Mouse (Mus musculus) ovary, postnatal 10 days (tissue): Measurements from ENCODE around the gene Polr1b.

Experiments used
- DNase-seq: peaks from one replicate; pipeline ENCODE4 v3.0.0; 2022; ENCODE audit warnings: low spot score

The Polr1b gene

DNA sequence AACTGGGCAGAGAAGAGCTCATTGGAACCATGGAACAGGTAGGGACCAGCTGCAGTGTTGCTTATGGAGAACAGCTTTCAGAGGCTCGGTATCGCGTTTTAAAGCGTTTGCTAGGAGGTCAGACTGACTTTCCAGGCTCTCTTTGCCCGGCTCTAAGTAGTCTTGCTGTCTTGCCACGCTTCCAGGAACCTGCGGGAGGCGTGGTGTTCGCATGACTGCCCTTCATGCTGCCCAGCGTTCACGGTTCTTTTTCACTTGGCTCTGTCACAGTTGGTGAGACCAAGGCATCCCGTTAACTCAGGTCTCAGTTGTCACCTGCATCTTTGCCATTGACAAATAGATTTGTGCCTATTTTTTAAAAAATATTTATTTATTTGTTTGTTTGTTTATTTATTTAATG is 17.3 kb downstream of the Polr1b start:
- DNase-seq = no peak

GRCm38 (mm10) chr2:129121986-129122385 is 21.2 kb downstream of the Polr1b start:
- no peak for DNase-seq

DNA sequence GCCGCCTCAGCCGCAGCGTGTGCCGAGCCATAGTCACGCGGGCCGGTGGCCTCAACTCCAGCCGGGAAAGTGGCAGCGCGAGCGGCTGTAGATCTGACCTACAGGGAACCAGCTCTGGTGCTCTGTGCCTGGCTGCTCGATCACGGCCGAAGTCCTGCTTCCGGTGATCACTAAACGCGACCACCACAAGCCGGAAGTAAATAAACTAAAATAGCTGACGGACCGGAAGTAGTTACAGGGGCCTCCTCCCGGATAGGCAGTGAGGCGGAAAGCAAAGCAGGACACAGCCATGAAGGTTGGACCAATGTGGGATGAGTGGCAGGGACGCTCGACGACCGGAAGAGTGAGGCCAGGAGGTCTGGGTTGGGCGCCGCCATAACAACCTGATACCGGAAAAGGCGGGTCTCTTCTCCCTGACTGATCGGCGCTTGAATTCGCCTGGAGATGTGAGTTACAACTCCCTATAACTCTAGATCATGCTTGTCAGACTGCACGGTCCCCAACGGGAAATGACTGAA is 28.7 kb downstream of the Polr1b start, which contains the start of gene Chchd5:
TSS of gene Chchd5 (plus strand) at position 289 of the 518 bp plus-strand sequence.
- DNase-seq = peak; percentile 69

DNA sequence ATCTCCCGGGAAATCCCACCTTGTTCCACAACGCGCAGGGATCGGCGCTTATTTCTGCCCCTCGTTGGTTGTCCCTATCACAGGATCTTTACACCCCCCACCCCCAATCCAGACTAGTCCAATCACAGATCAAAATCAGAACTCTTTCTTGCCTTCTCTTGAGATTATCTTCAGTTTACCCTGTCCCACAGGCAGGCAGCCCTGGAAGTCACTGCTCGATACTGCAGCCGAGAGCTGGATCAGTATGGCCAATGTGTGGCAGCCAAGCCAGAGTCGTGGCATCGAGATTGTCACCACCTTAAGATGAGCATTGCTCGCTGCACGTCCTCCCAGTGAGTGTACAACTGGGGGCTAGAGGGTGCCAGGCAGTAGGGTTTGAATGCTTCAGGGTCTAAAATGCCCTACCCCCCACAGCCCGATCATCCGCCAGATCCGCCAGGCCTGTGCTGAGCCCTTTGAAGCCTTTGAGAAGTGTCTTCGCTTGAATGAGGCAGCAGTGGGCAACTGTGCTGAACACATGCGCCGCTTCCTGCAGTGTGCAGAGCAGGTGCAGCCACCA is 29.3 kb downstream of the Polr1b start:
- DNase-seq = peak; percentile 13

DNA sequence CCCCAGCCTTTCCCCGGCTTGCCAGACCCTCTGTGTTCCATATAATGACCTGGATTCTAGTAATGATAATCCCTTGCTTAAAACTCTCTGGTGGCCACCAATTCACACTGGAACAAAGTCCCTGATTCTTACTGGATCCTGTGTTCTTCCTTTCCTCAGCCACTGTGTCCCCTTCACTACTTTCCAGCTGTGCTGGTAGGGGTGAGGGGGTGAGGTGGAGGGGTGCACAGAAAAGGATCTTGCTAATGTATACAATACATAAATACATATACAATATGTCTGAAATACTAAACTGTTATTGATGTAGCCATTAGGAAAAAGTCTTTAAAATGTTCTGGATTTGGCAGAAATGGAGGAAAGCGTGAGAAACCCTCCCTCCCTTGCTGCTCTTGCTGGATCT is 30.0 kb downstream of the Polr1b start:
- no peak for DNase-seq

- no peak for DNase-seq
Observed at GRCm38 (mm10) chr2:129132231-129132630, 31.4 kb downstream of the Polr1b start.

DNA sequence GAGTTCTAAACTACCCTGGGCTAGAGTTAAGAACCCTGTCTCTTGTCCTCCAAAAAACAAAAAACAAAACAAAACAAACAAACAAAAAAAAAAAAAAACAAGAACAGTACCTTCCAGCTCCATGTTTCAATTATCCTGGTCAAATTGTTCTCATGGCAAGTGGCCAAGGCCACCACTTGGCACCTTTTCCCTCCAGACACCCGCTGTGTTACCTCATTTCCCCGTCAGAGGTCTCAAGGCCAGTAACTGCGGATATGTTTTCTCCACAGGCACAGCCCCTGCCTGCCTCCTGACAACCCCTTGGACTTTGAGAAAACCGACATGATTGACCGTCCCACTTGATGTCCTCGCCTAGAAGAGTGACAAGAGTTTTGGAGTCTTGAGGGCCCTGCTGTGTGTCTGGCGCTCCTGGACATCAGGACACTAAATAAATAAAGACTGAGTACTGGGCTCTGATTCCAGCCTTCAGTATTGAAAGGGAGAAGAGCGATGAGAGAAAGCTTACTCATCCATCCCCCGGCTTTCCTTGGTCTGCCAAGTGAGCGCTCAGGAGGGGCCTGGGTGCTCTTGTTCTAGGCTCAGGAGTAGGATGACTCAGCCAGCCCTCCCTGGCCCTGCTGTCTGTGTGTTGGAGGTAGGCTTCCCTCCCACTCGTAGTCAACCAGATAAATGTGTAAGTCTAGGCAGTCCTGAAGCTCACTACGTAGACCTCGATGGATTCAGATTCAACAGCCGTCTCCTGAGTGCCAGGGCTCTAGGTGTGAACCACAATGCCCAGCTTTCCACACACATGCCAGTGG is 32.4 kb downstream of the Polr1b start:
- DNase-seq = no peak

DNA sequence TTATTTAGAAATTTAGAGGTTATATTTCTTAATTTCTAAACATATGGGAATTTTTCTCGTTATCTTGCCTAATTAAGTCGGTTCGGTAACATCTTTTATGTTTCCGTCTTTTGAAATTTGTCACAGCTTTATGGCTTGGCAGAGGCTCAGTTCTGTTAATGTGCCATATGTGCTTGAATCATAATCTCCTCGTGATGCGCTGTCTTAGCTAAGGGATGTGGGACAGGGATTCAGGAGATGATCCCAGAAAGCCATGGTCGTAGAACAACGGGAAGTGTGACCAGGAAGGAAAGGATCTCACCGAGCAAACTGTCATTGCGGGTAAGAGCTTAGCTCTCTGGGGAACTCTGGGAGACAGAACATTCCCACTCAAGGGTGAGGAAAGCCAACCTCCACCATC is 39.1 kb downstream of the Polr1b start:
- no peak for DNase-seq

DNA sequence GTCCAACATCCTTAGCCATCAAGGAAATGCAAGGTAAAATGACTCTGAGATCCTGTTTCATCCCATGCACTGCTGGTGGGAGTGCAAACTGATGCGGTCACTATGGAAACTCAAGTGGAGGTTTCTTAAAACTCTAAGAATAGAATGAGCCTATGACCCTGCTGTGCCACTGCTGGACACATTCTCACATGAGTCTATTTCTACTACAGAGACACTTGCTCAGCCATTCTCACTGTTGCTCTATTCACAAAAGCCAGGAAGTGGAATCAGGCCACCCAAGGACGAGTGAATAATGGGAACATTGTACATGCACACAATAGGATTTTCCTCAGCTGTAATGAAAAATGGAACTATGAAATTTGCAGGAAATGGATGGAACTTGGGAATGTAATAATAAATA is 48.0 kb downstream of the Polr1b start:
- no peak for DNase-seq

- DNase-seq = no peak
Observed at GRCm38 (mm10) chr2:129150386-129150785, 49.6 kb downstream of the Polr1b start.

GRCm38 (mm10) chr2:129151111-129151510 is 50.3 kb downstream of the Polr1b start:
- no peak for DNase-seq

DNA sequence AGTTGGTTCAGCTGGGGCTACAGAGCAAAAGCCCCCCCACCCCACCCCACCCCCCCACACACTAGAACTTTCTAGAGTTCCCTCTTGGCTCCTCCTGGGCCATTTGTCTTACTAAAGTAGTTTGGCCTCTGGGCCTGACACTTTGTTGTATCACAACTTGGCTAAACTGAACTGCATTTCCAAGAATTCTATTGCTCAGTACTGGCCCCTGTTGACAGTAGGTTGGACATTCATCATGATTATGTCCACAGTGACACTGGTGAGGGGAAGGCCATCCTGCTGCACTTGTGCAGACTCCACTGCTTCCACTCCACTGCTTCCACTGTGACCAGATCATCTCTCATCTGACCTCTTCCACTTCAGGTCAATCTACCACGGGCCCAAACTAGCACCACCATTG is 52.0 kb downstream of the Polr1b start:
- DNase-seq = no peak

DNA sequence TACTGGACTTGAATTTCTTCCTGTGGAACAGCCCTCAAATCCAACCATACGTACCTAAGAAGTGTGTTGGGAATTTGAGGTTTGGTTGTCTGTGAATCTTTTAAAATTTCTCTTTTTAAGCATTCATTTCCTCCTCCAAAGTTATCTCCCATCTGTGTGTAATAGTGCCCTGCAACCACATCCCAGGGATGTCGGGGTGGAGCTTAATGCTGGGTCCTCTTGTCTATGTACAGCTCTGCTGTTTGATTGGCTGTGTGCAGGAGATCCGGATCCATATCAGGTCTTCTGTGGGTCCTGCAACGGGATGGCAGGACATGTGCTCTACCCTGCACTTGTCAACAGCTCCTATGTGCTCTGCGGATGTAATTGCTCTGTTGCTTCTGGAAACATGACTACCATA is 64.0 kb downstream of the Polr1b start:
- no peak for DNase-seq

GRCm38 (mm10) chr2:129166466-129167463 is 66.0 kb downstream of the Polr1b start:
- DNase-seq = no peak

GRCm38 (mm10) chr2:129173386-129173785 is 72.6 kb downstream of the Polr1b start:
- no peak for DNase-seq

- DNase-seq = no peak
Observed at GRCm38 (mm10) chr2:129174474-129174873, 73.7 kb downstream of the Polr1b start.

- no peak for DNase-seq
Observed at GRCm38 (mm10) chr2:129175636-129176035, 74.8 kb downstream of the Polr1b start.
